Mouse (Mus musculus): ENCODE data around the gene Bsg. TPM values are rescaled to one million over a fixed set of nuclear protein-coding genes. Genes with fewer than 3 reads are reported as not detected.

The Bsg gene
- polyA plus RNA-seq, 2 experiments: 579 to 809 TPM

DNA sequence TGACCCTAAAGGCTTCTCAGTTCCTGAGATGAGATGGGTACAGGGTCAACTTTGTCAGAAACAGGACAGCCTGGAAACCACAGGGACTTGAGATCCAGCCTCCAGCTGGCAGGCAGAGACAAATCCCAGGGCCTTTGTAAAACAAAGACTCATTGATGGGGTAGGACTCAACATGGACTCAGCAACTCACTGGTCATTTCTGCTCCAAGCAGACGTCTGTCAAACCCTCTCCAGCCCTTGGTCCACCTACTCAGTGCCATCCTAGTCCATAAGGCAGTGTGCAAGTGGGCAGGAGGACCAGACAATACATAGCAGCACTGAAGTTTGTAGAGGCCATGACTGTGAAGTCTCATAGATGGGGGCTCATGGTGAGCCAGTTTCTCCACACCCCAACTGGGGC lies 8.9 kb downstream of the Bsg start:
- peak overlapping the region; percentile 61 for H3K9ac ChIP-seq (replicated peaks)
- ATAC-seq (ENCODE audit: insufficient read depth) (no peak), DNase-seq (ENCODE audit: low read depth in 3 of 3, low spot score in 3 of 3) (no peak)
- H3K4me2 ChIP-seq (ENCODE audit: low read depth): peak overlapping the region; percentile 61
- H3K4me1 ChIP-seq (replicated peaks; ENCODE audit: control insufficient read depth in 2 of 2, insufficient read depth in 2 of 2, low read length in 1 of 2): peaks cover 11 to 24% of the 10 kb centered on the region in 2 experiments
- 22% methylated on average over 1 of the region's 1 CpGs for WGBS (ENCODE audit: insufficient replicate concordance)
- peak overlapping the region; percentile 96 for H3K27ac ChIP-seq
- no peak overlapping the region; a peak in 1 of 4 replicates for H3K4me3 ChIP-seq (ENCODE audit: insufficient read depth in 1 of 2, low read depth in 2 of 2, low read length in 2 of 2)
- H3K27me3 ChIP-seq (ENCODE audit: control insufficient read depth, insufficient read depth, low read length): peaks cover 37% of the 10 kb centered on the region
- H3K9me3 ChIP-seq (ENCODE audit: control insufficient read depth, low read length): no peaks in the 10 kb centered on the region
- H3K36me3 ChIP-seq (replicated peaks; ENCODE audit: control insufficient read depth, insufficient read depth, low read depth): peaks cover 47% of the 10 kb centered on the region
- TF ChIP-seq EP300 (IDR thresholded peaks at IDR 0.05; ENCODE audit: low read depth): no peak
- TF ChIP-seq CTCF (IDR thresholded peaks at IDR 0.05; ENCODE audit: low read depth): no peak

DNA sequence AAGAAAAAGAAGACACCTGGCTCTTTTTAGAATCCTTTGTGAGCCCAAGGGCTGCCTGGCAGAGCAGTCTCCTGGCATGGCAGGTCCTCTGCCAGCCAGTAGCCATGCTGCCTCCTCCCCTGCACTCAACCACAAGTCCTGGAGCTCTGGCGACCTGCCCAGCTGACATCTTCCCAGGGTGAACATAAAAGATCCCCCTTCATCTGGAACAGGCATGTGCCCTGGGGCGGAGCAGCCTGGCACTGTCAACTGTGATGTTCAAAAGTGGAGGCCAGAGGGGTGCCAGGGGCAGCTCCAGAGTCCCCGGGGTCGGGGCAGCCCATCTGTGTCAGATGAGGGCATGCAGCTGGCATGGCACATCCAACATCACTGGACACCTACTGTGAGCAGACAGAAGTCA lies 10.7 kb downstream of the Bsg start:
- Histone ChIP-seq H3K4me1 (replicated peaks; ENCODE audit: control insufficient read depth in 2 of 2, insufficient read depth in 2 of 2, low read length in 1 of 2) (peaks cover 7 to 16% of the 10 kb centered on the region in 2 experiments), H3K9ac (replicated peaks) (no peak overlapping the region), H3K9me3 (ENCODE audit: control insufficient read depth, low read length) (no peaks in the 10 kb centered on the region), H3K36me3 (replicated peaks; ENCODE audit: control insufficient read depth, insufficient read depth, low read depth) (peaks cover 29% of the 10 kb centered on the region), H3K27me3 (ENCODE audit: control insufficient read depth, insufficient read depth, low read length) (peaks cover 45% of the 10 kb centered on the region), H3K4me2 (ENCODE audit: low read depth) (no peak overlapping the region), H3K4me3 (ENCODE audit: insufficient read depth in 1 of 2, low read depth in 2 of 2, low read length in 2 of 2) (no peak overlapping the region), H3K27ac (no peak overlapping the region)
- WGBS (ENCODE audit: insufficient replicate concordance): 47% methylated on average over 4 of the region's 4 CpGs
- ATAC-seq (ENCODE audit: insufficient read depth): no peak
- DNase-seq (ENCODE audit: low read depth in 3 of 3, low spot score in 3 of 3): no peak
- no peak for TF ChIP-seq EP300 (IDR thresholded peaks at IDR 0.05; ENCODE audit: low read depth)
- TF ChIP-seq CTCF (IDR thresholded peaks at IDR 0.05; ENCODE audit: low read depth): no peak

DNA sequence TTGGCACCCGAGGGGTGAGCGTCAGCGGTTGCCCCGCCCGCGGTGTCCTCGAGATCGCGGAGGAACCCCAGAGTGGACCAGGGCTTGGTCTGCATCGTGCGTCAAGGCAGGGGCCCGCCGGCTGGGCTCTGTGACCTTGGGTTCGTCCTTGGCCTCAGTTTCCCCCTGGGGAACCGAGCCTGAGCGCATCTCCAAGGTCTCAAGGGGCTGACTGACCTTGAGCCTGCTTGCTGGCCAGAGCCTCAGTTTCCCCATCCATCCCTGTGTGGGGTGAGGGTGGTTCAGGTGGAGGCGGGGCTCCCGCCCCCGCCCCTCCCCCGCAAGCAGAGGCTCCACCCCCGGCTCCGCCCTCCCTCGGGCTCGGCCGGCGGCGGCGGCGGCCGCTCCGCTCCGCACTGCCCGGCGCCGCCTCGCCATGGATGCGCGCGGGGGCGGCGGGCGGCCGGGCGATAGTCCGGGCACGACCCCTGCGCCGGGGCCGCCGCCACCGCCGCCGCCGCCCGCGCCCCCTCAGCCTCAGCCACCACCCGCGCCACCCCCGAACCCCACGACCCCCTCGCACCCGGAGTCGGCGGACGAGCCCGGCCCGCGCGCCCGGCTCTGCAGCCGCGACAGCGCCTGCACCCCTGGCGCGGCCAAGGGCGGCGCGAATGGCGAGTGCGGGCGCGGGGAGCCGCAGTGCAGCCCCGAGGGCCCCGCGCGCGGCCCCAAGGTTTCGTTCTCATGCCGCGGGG lies 12.1 kb downstream of the Bsg start, which contains the start of gene Hcn2:
Gene Hcn2 (plus strand): TSS at position 381 of the 734 bp plus-strand sequence.
- Histone ChIP-seq H3K4me2 (ENCODE audit: low read depth) (peak within 1 kb of the TSS; percentile 59), H3K27ac (no peak within 1 kb of the TSS), H3K27me3 (ENCODE audit: control insufficient read depth, insufficient read depth, low read length) (peaks cover 45% of the 10 kb centered on the region), H3K9ac (replicated peaks) (no peak within 1 kb of the TSS), H3K9me3 (ENCODE audit: control insufficient read depth, low read length) (no peaks in the 10 kb centered on the region), H3K36me3 (replicated peaks; ENCODE audit: control insufficient read depth, insufficient read depth, low read depth) (peaks cover 15% of the 10 kb centered on the region), H3K4me1 (replicated peaks; ENCODE audit: control insufficient read depth in 2 of 2, insufficient read depth in 2 of 2, low read length in 1 of 2) (peaks cover 7 to 16% of the 10 kb centered on the region in 2 experiments), H3K4me3 (ENCODE audit: insufficient read depth in 1 of 2, low read depth in 2 of 2, low read length in 2 of 2) (peak within 1 kb of the TSS; percentile 48 to 50)
- TF ChIP-seq CTCF (IDR thresholded peaks at IDR 0.05; ENCODE audit: low read depth): no peak
- TF ChIP-seq EP300 (IDR thresholded peaks at IDR 0.05; ENCODE audit: low read depth): no peak
- WGBS (ENCODE audit: insufficient replicate concordance): 1% methylated on average over 80 of the region's 91 CpGs
- no peak for DNase-seq (ENCODE audit: low read depth in 3 of 3, low spot score in 3 of 3)
- no peak for ATAC-seq (ENCODE audit: insufficient read depth)

- H3K27me3 ChIP-seq (ENCODE audit: control insufficient read depth, insufficient read depth, low read length): peaks cover 45% of the 10 kb centered on the region
- under 1% methylated on average over 41 of the region's 44 CpGs for WGBS (ENCODE audit: insufficient replicate concordance)
- ATAC-seq (ENCODE audit: insufficient read depth): no peak
Measured at GRCm38 (mm10) chr10:79716988-79717355, 12.7 kb downstream of the Bsg start.

GRCm38 (mm10) chr10:79717640-79718357 lies 13.5 kb downstream of the Bsg start:
- no peak overlapping the region for H3K9ac ChIP-seq (replicated peaks)
- 0 out of 2 replicates have a peak, but pooled peaks cover 4% of the 10 kb centered on the region for H3K36me3 ChIP-seq (replicated peaks; ENCODE audit: control insufficient read depth, insufficient read depth, low read depth)
- no peaks in the 10 kb centered on the region for H3K9me3 ChIP-seq (ENCODE audit: control insufficient read depth, low read length)
- H3K4me2 ChIP-seq (ENCODE audit: low read depth): no peak overlapping the region
- H3K4me3 ChIP-seq (ENCODE audit: insufficient read depth in 1 of 2, low read depth in 2 of 2, low read length in 2 of 2): no peak overlapping the region
- 8% methylated on average over 43 of the region's 43 CpGs for WGBS (ENCODE audit: insufficient replicate concordance)
- TF ChIP-seq EP300 (IDR thresholded peaks at IDR 0.05; ENCODE audit: low read depth) (no peak), CTCF (IDR thresholded peaks at IDR 0.05; ENCODE audit: low read depth) (no peak)
- H3K4me1 ChIP-seq (replicated peaks; ENCODE audit: control insufficient read depth in 2 of 2, insufficient read depth in 2 of 2, low read length in 1 of 2): peaks cover 5 to 10% of the 10 kb centered on the region in 2 experiments
- DNase-seq (ENCODE audit: low read depth in 3 of 3, low spot score in 3 of 3) (peak; percentile 67 to 69 (median 68)), ATAC-seq (ENCODE audit: insufficient read depth) (no peak)
- no peak overlapping the region for H3K27ac ChIP-seq
- H3K27me3 ChIP-seq (ENCODE audit: control insufficient read depth, insufficient read depth, low read length): peaks cover 45% of the 10 kb centered on the region

More at GRCm38 (mm10) chr10:79716988-79717355, 12.7 kb downstream of the Bsg start:
- peaks cover 7 to 16% of the 10 kb centered on the region in 2 experiments for H3K4me1 ChIP-seq (replicated peaks; ENCODE audit: control insufficient read depth in 2 of 2, insufficient read depth in 2 of 2, low read length in 1 of 2)
- no peak overlapping the region for H3K9ac ChIP-seq (replicated peaks)
- H3K36me3 ChIP-seq (replicated peaks; ENCODE audit: control insufficient read depth, insufficient read depth, low read depth): peaks cover 9% of the 10 kb centered on the region
- no peaks in the 10 kb centered on the region for H3K9me3 ChIP-seq (ENCODE audit: control insufficient read depth, low read length)
- peak overlapping the region; percentile 59 for H3K4me2 ChIP-seq (ENCODE audit: low read depth)
- H3K27ac ChIP-seq: no peak overlapping the region
- H3K4me3 ChIP-seq (ENCODE audit: insufficient read depth in 1 of 2, low read depth in 2 of 2, low read length in 2 of 2): peak overlapping the region; percentile 48 to 50
- no peak for DNase-seq (ENCODE audit: low read depth in 3 of 3, low spot score in 3 of 3)
- TF ChIP-seq CTCF (IDR thresholded peaks at IDR 0.05; ENCODE audit: low read depth): no peak
- TF ChIP-seq EP300 (IDR thresholded peaks at IDR 0.05; ENCODE audit: low read depth): no peak
